Mouse (Mus musculus) large intestine, adult 2 months (tissue): Measurements from ENCODE around the gene Mri1. TPM values are rescaled to one million over a fixed set of nuclear protein-coding genes. Genes with fewer than 3 reads are reported as not detected.

Experiments
- DNase-seq: peaks from one replicate; pipeline ENCODE4 v3.0.0-alpha.2; 2012; ENCODE audit warnings: low read depth, low spot score
- WGBS: fragments of 180-500 bp; shearing (Covaris S2); methylation state at CpG from one replicate; pipeline ENCODE4 v1.1.7; 2018; 5-methylcytosine and 5-hydroxymethylcytosine counted together
- polyA plus RNA-seq: library from polyadenylated mRNA; depleted of rRNA; stranded (reverse); fragments of >200 nt; gene quantifications from 2 replicates; pipeline ENCODE4 v1.2.3, GENCODE M21; 2012; rRNA removed

The Mri1 gene
- polyA plus RNA-seq, 1 experiment: 23.6 TPM

GRCm38 (mm10) chr8:84205073-84205472 lies 52.1 kb downstream of the Mri1 start:
- no peak for DNase-seq
- 91% methylated on average over 5 of the region's 5 CpGs for WGBS

- DNase-seq: no peak
- 40% methylated on average over 13 of the region's 13 CpGs for WGBS
Observed at GRCm38 (mm10) chr8:84203975-84204772, 53.0 kb downstream of the Mri1 start.

GRCm38 (mm10) chr8:84202938-84203917 lies 53.9 kb downstream of the Mri1 start:
- WGBS: 13% methylated on average over 34 of the region's 34 CpGs
- no peak for DNase-seq

- DNase-seq: no peak
- WGBS: 8% methylated on average over 9 of the region's 9 CpGs
Observed at GRCm38 (mm10) chr8:84202466-84202865, 54.7 kb downstream of the Mri1 start.

GRCm38 (mm10) chr8:84201545-84202245 lies 55.4 kb downstream of the Mri1 start:
- DNase-seq: no peak
- WGBS: 22% methylated on average over 15 of the region's 15 CpGs

- 2% methylated on average over 70 of the region's 70 CpGs for WGBS
- no peak for DNase-seq
Observed at GRCm38 (mm10) chr8:84200652-84201544, 56.2 kb downstream of the Mri1 start.

GRCm38 (mm10) chr8:84200126-84200555 lies 57.0 kb downstream of the Mri1 start:
- no peak for DNase-seq
- WGBS: 44% methylated on average over 8 of the region's 8 CpGs

Other genes with a start within 250 kb of the Mri1 start
- 2.3 and 3.2 TPM in 2 replicates for gene 2210011C24Rik, start 245.2 kb downstream of the Mri1 start, polyA plus RNA-seq
- 0.11 TPM in 1 of 2 replicates, not detected in the other for gene Palm3, start 235.9 kb downstream of the Mri1 start, polyA plus RNA-seq
- 5.5 and 6.5 TPM in 2 replicates for gene Il27ra, start 214.7 kb downstream of the Mri1 start, polyA plus RNA-seq
- 0.49 and 0.56 TPM in 2 replicates for gene Rln3, start 212.3 kb downstream of the Mri1 start, polyA plus RNA-seq
- 0.82 and 1.1 TPM in 2 replicates for gene Gm10643, start 192.2 kb downstream of the Mri1 start, polyA plus RNA-seq
- 19.0 and 25.2 TPM in 2 replicates for gene Rfx1, start 190.5 kb downstream of the Mri1 start, polyA plus RNA-seq
- 73.4 and 87.9 TPM in 2 replicates for gene Dcaf15, start 152.6 kb downstream of the Mri1 start, polyA plus RNA-seq
- 5.6 and 5.9 TPM in 2 replicates for gene Podnl1, start 131.3 kb downstream of the Mri1 start, polyA plus RNA-seq
- gene Cc2d1a, start 109.4 kb downstream of the Mri1 start, polyA plus RNA-seq: 30.2 and 38.0 TPM in 2 replicates
- gene 4930432K21Rik, start 109.3 kb downstream of the Mri1 start, polyA plus RNA-seq: 0.22 and 0.32 TPM in 2 replicates
- gene Nanos3, start 72.1 kb downstream of the Mri1 start, polyA plus RNA-seq: 0.22 and 0.30 TPM in 2 replicates
- gene Zswim4, start 20.3 kb downstream of the Mri1 start, polyA plus RNA-seq: 10.4 and 16.4 TPM in 2 replicates
- gene D8Ertd738e, start 7.6 kb downstream of the Mri1 start, polyA plus RNA-seq: 137 and 143 TPM in 2 replicates
- gene Ccdc130, start 13.1 kb upstream of the Mri1 start, polyA plus RNA-seq: 31.5 and 38.3 TPM in 2 replicates
- 5.2 and 11.0 TPM in 2 replicates for gene Cacna1a, start 131.1 kb upstream of the Mri1 start, polyA plus RNA-seq